ENCODE assay signal across 27 mouse cellular contexts in the genomic region with DNA sequence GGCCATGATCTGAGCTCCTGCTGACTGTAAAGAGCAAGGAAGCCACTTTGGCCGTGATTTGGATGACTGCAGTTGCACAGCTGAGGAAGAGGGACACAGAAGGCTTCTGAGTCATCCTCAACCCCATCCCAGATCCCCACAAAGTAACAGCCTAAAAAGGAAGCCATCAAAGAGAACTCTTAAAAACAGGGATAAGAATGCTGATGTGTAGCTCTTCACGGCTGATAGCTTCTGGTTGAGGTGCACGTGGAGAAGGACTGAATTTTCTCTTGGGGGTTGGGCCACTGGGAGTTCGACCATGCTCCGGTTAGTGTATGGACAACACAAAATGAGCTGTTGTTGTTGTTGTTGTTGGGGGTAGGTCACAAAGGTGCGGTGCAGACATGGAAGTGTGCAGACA.
DNase-seq lines count a peak whose midpoint lies in the region; ATAC-seq and TF ChIP-seq lines count a peak whose summit lies in the region.
"Had no signal": no experiment of that assay in that cellular context is flagged by ENCODE, and none has a peak within 500 bp of the region (broad histone marks: within the 10 kb centered on the region; RNA-seq: fewer than 3 reads in every experiment).

No protein-coding gene starts in this region.

- no peaks in the 10 kb centered on the region for H3K79me3 ChIP-seq in C2C12 (ENCODE audit: low read depth)

- ATAC-seq in frontal cortex, adult (ENCODE audit: low TSS enrichment), result peak; percentile 67
- 0 out of 2 replicates have a peak, but pooled peaks have one; percentile 39 for ATAC-seq in kidney, embryonic 16.5 days (ENCODE audit: low FRiP score, low TSS enrichment)
- ATAC-seq in CD4-positive, CD25-positive, alpha-beta regulatory T cell, adult 4 months, result no peak
- ATAC-seq: forebrain, embryonic 15.5 days; forebrain, postnatal 0 days had no signal

- WGBS in kidney, embryonic 16.5 days, result 80% methylated on average over 6 of the region's 6 CpGs
- 75% methylated on average over 6 of the region's 6 CpGs for WGBS in cerebellum, adult 2 months

- no peak overlapping the region for H3K9ac ChIP-seq in kidney, embryonic 16.5 days (replicated peaks; ENCODE audit: low read length)
- H3K9ac ChIP-seq: embryonic facial prominence, embryonic 13.5 days; embryonic facial prominence, embryonic 15.5 days; forebrain, embryonic 12.5 days; forebrain, embryonic 15.5 days; forebrain, postnatal 0 days had no signal

- H3K79me2 ChIP-seq in C2C12 (ENCODE audit: control insufficient read depth, insufficient read depth), result no peaks in the 10 kb centered on the region

- H3ac ChIP-seq in C2C12 (ENCODE audit: control insufficient read depth, insufficient read length, low read depth), result no peak overlapping the region

- no peaks in the 10 kb centered on the region for H3K9me3 ChIP-seq in kidney, embryonic 16.5 days (ENCODE audit: low read length)
- H3K9me3 ChIP-seq: embryonic facial prominence, embryonic 13.5 days; embryonic facial prominence, embryonic 15.5 days; G1E had no signal

- no peaks in the 10 kb centered on the region for H3K4me1 ChIP-seq in kidney, embryonic 16.5 days (ENCODE audit: insufficient read depth, low read length)
- no peaks in the 10 kb centered on the region for H3K4me1 ChIP-seq in cerebellum, adult 2 months (ENCODE audit: control insufficient read depth, insufficient read depth, low read length)
- H3K4me1 ChIP-seq: embryonic facial prominence, embryonic 13.5 days; embryonic facial prominence, embryonic 15.5 days; forebrain, embryonic 10.5 days; forebrain, embryonic 12.5 days; forebrain, embryonic 15.5 days had no signal

- no peak overlapping the region for H3K27ac ChIP-seq in kidney, embryonic 16.5 days (ENCODE audit: low read length)
- H3K27ac ChIP-seq in cerebellum, adult 2 months (ENCODE audit: insufficient read depth, low read length), result no peak overlapping the region
- H3K27ac ChIP-seq: embryonic facial prominence, embryonic 13.5 days; embryonic facial prominence, embryonic 15.5 days; forebrain, embryonic 10.5 days; forebrain, embryonic 12.5 days; forebrain, embryonic 15.5 days had no signal

- H3K4me2 ChIP-seq in kidney, embryonic 16.5 days (replicated peaks; ENCODE audit: low read depth, low read length), result no peak overlapping the region
- H3K4me2 ChIP-seq: embryonic facial prominence, embryonic 13.5 days; embryonic facial prominence, embryonic 15.5 days; forebrain, embryonic 12.5 days; forebrain, embryonic 15.5 days had no signal

- TF ChIP-seq POLR2A in cerebellum, adult 2 months (IDR thresholded peaks at IDR 0.05; ENCODE audit: borderline replicate concordance, insufficient read depth, low read length), result no peak

- no peak for TF ChIP-seq CTCF in C2C12 (IDR thresholded peaks at IDR 0.05; ENCODE audit: control insufficient read depth, insufficient read depth, insufficient read length)
- no peak for TF ChIP-seq CTCF in cerebellum, adult 2 months (IDR thresholded peaks at IDR 0.05; ENCODE audit: borderline replicate concordance, insufficient read depth, low read depth, low read length)

- no peaks in the 10 kb centered on the region for H3K36me3 ChIP-seq in kidney, embryonic 16.5 days (ENCODE audit: insufficient read depth, low read length)
- no peaks in the 10 kb centered on the region for H3K36me3 ChIP-seq in C2C12 (ENCODE audit: control insufficient read depth, insufficient read depth)
- H3K36me3 ChIP-seq: embryonic facial prominence, embryonic 13.5 days; embryonic facial prominence, embryonic 15.5 days; forebrain, embryonic 10.5 days; forebrain, embryonic 12.5 days; forebrain, embryonic 15.5 days; G1E had no signal

- H3K27me3 ChIP-seq in kidney, embryonic 16.5 days (ENCODE audit: insufficient read depth, low read length), result no peaks in the 10 kb centered on the region
- H3K27me3 ChIP-seq in C2C12 (ENCODE audit: control insufficient read depth, insufficient read depth, insufficient read length), result no peaks in the 10 kb centered on the region
- no peaks in the 10 kb centered on the region for H3K27me3 ChIP-seq in cerebellum, adult 2 months (ENCODE audit: control insufficient read depth, insufficient read depth, low read length)
- H3K27me3 ChIP-seq: CH12.LX; embryonic facial prominence, embryonic 13.5 days; embryonic facial prominence, embryonic 15.5 days; forebrain, embryonic 12.5 days; forebrain, embryonic 15.5 days had no signal

- no peak for DNase-seq in frontal cortex, postnatal 10 days (ENCODE audit: low spot score in 2 of 2)
- no peak for DNase-seq in kidney, postnatal 10 days
- peak; percentile 36 for DNase-seq in brain, adult 2 months (ENCODE audit: low read depth, low spot score)
- no peak for DNase-seq in cerebellum, adult 2 months
- DNase-seq: adrenal gland, adult 2 months; adrenal gland, postnatal 10 days; adrenal gland, postnatal 25 days; B cell, adult 2 months; cerebellum, adult 11-12 months; cerebellum, adult 8-10 months; cerebellum, adult 9-11 months; cerebellum, postnatal 14 days; cerebellum, postnatal 36 days; embryo, embryonic 11 days; forebrain, postnatal 0 days had no signal

- H3K4me3 ChIP-seq in kidney, embryonic 16.5 days (ENCODE audit: low read length), result no peak overlapping the region
- no peak overlapping the region for H3K4me3 ChIP-seq in C2C12 (ENCODE audit: insufficient read depth, poor library complexity, severe bottlenecking)
- H3K4me3 ChIP-seq in cerebellum, adult 2 months (replicated peaks; ENCODE audit: insufficient read depth, low read depth, low read length), result no peak overlapping the region
- H3K4me3 ChIP-seq: embryonic facial prominence, embryonic 13.5 days; embryonic facial prominence, embryonic 15.5 days; erythroblast, embryonic 14.5 days; forebrain, embryonic 10.5 days; forebrain, embryonic 12.5 days; forebrain, embryonic 15.5 days had no signal

TF ChIP-seq in C2C12, 6 proteins besides CTCF, POLR2A, EP300 and RAD21:
- TF ChIP-seq MAX (IDR thresholded peaks at IDR 0.05) (no peak), MYOD1 (IDR thresholded peaks at IDR 0.05; ENCODE audit: control insufficient read depth, insufficient read length, low read depth) (peak; percentile 3), CEBPB (IDR thresholded peaks at IDR 0.05; ENCODE audit: low read depth) (no peak), FOSL1 (IDR thresholded peaks at IDR 0.05; ENCODE audit: insufficient read depth, low read length, poor library complexity, severe bottlenecking) (no peak), MYOG (IDR thresholded peaks at IDR 0.05; ENCODE audit: control insufficient read depth, extremely low read depth, insufficient read length) (no peak), USF1 (IDR thresholded peaks at IDR 0.05; ENCODE audit: low read depth) (no peak)
